Mouse (Mus musculus): ENCODE results near the gene Atn1.

Gene Atn1

DNA sequence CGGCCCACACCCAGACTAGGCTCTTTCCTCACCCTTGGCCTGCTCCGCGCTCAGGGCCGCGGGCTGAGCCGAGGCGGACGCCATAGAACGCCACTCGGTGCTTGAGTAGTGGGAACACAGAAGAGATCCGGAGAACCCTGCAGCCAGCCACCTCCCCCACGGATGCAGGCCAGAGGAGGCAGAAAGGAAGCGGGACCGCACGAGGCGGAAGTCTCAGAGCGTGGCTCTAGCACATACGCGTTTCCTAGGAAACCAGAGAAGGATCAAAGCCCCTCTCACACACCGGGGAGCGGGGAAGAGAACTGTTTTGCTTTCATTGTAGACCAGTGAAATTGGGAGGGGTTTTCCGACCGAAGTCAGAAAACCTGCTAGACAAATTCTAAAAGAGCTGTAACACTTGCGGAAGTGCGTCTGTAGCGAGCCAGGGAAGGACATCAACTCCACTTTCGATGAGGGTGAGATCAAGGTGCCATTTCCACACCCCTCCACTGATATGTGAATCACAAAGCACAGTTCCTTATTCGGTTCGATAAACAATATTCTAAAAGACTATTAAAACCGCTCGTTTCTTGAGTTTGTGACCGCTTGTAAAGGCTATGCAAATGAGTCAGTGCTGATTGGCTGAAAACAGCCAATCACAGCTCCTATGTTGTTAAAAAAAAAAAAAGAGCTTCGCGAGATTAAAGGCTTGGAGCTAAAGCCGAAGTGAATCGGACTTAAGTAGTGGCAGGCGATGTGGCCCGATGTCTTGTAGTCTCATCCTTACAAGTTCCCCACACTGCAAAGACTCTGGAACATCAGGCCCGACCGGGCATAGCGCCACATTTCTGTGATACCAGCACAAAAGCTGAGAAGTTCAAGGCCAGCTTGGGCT, 15.2 kb downstream of the Atn1 start, which contains the start of gene Grcc10:
Gene Grcc10, minus strand, starts transcription at position 487 of the 874 bp plus-strand sequence.
- DNase-seq (ENCODE audit: low spot score), result peak; percentile 86

DNA sequence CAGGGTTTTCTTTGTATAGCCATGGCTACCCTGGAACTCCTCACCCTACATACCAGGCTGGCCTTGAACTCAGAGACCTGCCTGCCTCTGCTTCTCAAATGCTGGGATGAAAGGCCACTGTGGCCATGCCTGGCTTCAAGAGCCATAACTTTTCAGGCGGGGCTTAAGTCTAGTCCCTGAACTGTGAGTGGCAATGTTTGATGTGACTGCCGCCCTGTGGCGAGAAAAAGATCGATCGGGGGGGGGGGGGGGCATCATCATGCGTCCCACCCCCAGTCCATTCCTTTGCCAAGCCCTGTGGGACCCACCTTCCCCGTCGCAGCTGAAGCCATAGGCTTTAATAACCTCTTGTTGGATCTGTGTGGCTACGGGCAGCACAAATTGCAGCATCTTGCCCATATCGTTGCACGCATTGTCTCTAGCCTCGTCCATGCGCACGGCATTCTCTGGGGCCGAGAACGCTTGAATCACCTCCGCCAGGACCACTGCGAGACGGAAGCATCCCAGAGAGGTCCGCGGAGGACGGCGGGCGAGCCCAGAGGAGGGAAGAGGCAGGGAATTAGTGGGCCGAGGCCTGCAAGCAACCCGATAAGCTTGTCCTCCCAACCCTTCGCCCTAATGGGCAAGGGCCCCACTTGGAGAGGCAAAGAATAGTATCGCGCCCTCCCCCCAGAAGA, 16.0 kb downstream of the Atn1 start:
- peak; percentile 38 for DNase-seq (ENCODE audit: low spot score)

DNA sequence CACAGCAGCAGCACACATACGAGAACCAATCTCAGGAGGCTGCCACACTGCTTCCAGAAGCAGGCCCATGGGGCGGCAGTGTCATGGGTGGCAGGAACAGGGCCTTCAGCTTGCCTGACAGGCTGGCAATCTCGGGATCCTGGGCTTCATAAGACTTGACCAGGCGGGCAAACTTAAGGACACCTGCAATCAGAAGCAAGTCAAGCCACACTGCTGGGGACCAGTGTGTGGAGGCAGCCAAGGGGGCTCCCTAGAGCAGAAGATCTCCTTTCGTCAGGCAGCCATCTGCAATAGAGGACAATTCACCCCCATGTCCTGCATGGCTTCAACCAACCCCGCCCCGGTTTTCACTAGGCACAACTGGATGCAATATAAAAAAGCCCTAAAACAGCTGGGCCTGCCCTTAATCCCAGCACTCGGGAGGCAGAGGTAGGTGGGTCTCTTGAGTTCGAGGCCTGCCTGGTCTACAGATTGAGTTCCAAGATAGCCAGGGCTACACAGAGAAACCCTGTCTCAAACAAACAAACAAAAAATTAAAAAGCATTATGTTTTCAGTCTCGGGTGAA, 17.0 kb downstream of the Atn1 start:
- no peak for DNase-seq (ENCODE audit: low spot score)

DNA sequence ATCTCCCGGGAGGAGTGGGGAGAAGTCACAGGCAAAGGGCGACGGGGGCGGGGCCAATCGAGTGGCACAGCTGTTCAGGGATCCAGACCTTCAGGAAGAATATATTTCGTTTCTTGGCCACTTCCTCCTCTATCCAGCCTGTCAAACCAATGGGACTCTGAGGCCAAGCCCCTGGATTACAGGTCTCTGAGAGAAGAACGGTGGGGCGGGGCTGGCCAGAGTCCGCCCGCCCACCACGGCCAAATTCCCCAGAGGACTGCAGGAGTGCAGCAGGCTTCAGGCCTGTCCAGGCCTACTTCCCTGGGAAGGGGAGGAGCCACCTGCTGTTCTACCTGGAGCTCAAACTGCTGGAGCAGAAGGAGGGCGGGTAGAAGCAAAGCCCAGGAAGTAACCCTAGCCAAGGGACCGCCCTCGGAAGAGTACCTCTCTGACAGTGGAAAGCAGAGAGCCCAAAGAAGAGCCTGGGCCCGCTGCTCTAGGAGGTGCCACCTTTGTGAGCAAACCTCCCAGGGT, 17.8 kb downstream of the Atn1 start, which contains the start of gene Ptpn6:
Gene Ptpn6, minus strand, starts transcription at position 204 of the 513 bp plus-strand sequence.
- DNase-seq (ENCODE audit: low spot score), result peak; percentile 86

DNA sequence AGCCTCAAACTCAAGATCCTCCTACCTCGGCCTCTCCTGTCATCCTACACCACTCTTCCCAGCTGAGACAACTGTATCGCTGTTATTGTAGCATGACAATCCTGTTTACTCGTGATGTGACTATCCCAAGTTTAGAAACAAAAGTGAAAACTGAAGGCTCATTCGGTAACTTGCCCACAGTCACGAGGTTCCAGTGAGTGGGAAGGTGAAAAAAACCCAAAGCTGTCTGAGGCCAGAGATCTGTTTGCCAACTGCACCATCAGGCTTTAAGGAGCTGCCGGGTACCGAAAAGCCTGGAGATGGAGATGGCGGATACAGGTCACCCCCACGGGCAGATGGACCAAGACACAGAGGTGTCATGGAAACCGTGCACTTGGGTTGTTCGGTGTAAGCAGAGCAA, 19.3 kb downstream of the Atn1 start:
- DNase-seq (ENCODE audit: low spot score), result no peak

DNA sequence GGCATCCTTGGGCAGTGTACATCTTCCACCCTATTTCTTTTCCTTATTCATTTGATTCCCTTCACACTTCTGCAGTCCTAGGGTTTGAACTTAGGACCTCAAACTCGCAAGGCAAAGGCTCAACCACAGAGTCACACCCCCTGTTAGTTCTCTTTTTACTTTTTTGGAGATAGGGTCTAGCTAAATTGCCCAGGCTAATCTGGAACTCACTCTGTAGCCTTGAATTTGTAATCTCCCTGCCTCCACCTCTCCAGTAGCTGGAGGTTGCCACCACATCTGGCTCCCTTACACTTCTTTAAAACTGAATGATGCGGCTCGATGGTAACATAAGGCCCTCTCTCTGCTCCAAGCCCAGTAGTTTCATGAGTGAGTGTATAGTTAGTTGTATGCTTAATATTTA, 21.9 kb downstream of the Atn1 start:
- no peak for DNase-seq (ENCODE audit: low spot score)

DNA sequence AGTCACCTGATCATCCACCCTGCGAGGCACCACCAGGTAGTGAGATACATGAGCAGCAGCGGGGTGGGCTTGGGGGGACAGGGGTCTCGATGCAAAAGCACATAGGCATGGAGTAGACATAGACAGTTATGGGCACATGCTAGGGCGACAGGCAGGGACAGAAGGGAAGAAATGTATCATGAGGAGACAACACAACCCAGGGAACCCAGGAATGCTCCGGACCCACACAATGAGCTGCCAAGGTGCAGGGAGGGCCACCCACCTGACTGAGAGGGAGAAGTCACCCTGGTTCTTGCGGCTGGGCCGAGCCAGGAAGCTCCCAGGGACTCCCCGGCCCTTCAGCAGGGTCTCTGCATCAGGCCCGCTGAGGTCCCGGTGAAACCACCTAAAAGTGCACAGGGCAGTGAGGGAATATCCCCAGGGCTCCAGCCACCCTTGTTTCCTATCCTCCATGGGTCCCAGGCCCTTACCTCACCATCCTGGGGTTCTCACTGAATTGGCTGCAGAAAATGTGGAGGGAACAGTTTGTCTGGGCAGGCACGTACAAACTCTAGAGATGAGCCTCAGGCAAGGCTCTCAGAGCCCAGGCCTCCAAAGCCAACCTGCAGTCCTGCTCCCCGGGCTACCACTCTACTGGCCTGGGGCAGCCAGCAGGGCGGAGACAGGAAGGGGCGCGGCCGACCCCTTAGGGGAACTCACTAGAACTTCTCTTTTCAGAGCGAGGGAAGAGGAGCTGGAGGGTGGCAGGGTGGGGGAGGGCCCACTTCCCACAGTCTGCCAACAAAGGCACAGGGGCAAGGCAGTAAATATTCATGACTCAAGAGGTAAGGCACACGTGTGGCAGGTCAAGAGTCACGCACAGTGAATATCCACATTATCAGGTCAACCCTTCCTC, 23.6 kb downstream of the Atn1 start:
- peak; percentile 32 for DNase-seq (ENCODE audit: low spot score)

DNA sequence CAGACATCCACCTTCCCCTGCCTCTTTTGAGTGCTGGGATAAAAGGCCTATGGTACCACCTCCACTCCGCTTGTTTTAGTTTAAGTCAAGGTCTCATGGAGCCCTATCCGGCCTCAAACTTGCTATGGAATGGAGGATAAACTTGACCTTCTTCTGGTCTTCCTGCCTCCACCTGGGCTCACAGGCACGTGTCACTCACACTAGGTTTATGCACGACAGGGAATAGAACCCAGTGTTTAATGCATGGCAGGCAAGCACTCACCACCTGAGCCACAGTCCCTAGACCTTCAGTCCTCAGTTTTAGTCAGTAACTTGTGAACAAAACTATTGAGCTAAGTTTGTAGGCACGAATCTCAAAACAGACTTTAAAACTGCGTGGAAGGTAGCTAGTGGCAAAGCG, 25.3 kb downstream of the Atn1 start:
- no peak for DNase-seq (ENCODE audit: low spot score)

DNA sequence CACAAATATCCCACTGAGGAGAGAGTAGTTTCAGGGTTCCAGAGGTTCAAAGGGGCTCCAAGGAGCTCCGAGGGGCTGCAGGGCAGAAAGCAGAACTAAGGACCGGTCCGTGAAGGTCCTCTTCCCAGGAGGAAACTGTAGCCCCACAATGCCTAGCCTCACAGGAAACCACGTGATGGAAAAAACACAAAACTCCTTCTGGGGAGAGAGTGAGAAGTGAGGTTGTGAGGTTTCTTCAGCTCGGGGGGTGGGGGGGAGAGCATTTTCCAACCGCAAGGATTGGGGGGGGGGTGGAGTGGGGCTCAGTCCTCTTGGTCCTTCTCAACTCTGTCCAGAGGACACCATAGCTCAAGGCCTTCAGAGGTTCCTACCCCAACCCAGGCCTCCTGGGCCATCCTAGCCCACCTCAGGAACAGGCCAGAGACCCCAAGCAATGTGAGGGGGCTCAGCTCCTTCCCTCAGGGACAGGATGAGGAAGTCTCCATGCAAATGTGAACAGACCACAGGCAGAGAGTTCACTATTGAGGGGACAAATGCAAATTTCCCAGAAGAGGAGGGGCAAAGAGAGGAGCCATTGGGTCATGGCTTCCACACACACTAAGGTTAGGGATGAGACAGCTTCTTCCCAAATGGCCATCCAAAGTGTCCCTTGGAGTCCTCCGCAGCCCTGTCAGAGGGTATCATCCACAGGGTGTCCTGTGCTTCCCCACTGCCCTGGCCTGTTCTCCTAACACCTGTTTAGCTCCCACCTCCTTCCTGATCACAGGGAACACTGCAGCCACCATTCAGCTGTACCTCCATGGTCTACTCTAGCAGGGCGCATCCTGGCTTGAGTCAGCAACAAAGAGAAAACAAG, 26.2 kb downstream of the Atn1 start:
- DNase-seq (ENCODE audit: low spot score), result no peak

DNA sequence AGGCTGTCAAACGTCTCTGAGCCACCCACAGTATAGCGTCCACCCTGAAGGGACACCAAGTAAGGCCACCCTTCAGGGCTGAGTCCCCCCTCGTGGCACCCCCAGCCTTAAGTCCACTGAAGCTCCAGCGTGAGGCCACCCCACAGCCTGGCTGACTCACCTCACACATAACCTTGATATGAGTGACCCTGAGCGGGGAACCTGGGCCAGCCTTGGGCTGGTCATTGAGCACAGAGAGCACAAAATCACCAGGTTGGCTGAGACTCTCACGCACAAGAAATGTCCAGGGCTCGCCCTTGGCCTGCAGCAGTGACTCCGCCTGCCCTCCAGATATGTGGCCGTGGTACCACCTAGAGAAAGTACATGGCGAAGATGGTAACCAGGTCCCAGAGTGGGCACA, 27.7 kb downstream of the Atn1 start:
- DNase-seq (ENCODE audit: low spot score), result no peak

DNA sequence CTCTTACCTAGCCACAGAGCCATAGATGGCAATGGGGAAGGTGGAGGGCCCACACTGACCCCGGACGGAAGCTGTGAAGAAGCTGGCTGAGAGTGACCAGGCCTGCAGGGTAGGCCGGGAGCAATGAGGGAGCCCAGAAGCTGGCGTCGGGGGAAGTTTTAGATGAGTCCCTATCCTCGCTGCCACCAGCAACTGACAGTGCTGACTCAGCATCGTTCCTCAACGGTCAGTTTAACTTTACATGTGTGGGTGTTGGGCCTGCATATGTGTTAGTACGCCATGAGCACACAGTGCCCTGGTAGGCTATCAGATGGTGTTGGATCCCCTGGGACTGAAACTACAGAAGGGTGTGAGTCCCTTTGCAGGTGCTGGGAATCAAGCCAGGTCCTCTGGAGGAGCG, 31.9 kb downstream of the Atn1 start:
- no peak for DNase-seq (ENCODE audit: low spot score)

DNA sequence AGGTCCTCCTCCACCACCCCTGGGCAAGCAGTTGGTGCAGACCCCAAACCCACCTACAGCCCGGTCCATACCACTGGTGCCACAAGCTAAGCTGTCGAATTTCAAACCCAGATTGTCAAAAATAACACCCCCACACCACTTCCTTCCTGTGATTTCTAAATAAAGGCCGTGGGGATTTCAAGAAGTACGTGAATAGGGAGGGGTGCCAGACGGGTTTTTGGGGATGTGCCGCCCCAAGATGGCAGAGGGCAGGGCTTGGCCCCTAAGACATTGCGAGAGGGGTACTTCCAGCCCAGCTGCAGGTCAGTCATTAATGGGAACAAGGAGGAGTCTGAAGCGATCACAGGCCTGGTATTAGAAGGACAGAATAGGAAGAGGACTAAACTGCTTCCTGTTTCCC, 32.8 kb downstream of the Atn1 start:
- no peak for DNase-seq (ENCODE audit: low spot score)

DNA sequence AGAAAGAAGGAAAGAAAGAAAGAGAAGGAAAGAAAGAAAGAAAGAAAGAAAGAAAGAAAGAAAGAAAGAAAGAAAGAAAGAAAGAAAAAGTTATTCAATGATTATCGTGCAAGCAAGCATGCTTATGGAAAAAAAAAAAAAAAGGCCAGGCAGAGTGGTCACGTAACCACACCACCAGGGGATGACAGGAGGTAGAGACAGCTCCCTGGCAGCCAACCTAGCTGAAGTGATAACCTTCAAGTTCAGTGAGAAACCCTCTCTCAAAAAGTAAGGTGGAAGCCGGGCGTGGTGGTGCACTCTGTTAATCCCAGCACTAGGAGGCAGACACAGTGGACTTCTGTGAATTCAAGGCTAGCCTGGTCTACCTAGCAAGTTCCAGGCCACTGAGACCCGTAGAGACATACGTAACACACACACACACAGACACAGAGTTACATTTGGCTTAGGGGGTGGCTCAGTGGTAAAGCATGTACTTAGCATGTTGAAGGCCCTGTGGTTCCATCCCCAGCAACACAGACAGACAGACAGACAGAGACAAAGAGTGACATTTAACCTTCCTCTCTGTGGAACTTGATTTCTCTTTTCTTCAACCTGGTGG, 33.3 kb downstream of the Atn1 start:
- DNase-seq (ENCODE audit: low spot score), result no peak

DNA sequence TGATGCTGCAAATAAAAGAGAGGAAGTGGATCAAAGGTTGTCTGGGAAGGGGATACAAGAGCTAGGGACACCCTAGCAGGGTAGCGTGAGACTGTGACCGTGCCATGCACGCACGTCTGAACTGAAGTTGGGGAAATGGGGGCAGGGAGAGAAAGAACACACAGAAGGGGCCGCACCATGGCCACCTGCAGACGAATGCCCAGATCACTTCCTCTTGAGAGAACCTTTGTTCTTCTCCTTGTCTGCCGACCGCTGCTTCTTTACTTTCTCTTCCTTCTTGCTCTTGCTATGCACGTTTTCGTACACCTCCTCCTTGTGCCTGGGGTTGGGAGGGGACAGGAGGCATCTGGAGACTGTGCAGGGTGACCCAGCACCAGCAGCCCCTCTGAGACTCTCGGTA, 35.4 kb downstream of the Atn1 start:
- DNase-seq (ENCODE audit: low spot score), result no peak

DNA sequence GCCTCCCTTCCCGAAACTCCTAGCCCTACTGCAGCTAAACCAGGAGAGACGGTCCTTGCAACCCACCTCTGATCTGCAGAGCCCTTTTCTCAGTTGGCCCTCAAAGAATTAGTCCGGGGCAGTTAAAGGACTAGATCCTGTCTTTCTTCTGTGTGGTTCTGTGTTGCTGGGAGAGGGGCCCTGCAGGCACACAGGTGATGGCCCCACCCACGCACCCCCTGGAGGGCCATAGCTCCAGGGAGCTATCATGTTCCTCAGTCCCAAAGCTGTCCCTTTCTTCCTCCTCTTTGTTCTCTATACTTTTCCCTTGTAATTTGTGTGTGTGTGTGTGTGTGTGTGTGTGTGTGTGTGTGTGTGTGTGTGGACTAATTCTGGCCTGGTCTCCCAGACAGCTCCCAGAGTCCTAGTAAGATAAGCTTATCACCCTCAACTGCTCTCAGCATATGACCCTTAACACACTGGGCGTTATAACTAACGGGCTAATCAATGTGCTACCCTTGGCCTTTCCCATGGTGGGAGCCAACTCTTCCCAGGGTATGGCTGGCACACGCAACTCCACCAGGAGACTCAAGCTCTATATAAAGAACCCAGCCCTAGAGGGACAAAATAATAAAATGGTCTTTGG, 36.9 kb downstream of the Atn1 start:
- DNase-seq (ENCODE audit: low spot score), result peak; percentile 43

DNA sequence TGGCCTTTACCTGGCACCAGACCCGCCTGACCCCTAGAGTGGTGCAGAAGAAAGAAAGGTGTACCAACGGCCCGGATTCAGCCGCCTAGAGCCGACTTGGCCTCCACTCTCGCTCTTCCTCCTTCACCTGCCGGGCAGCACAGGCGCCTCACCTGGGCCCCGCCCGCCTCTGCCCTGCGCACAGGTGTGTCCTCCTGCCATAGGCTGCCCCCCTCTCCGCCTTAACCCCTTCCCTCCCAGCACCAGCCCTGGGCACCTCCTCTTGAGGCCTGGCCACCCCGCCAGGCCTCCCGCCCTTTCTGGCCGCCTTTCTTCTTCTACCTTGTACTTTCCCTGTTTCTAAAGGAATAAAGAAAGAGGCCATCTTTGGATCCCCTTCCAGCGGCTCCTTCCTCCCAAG, 37.6 kb downstream of the Atn1 start:
- DNase-seq (ENCODE audit: low spot score), result peak; percentile 92

DNA sequence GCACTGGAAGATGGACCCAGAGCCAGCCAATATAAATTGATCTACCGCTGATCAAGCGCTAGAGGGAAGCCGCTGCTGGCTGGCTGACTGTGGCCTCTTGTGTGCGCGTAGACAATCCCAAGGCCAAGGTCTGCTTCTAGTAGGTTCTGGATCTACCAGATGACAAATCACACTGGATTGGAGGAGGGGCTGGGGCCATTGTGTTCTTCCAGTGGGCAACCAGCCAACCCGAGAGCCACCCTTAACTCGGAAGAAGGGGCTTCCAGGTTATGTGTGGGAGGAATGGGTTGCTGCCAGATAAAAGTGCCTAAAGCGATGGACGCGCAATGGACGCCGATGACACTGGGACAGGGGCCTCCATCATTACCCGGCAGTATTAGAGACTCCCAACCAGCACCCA, 38.4 kb downstream of the Atn1 start:
- DNase-seq (ENCODE audit: low spot score), result no peak

DNA sequence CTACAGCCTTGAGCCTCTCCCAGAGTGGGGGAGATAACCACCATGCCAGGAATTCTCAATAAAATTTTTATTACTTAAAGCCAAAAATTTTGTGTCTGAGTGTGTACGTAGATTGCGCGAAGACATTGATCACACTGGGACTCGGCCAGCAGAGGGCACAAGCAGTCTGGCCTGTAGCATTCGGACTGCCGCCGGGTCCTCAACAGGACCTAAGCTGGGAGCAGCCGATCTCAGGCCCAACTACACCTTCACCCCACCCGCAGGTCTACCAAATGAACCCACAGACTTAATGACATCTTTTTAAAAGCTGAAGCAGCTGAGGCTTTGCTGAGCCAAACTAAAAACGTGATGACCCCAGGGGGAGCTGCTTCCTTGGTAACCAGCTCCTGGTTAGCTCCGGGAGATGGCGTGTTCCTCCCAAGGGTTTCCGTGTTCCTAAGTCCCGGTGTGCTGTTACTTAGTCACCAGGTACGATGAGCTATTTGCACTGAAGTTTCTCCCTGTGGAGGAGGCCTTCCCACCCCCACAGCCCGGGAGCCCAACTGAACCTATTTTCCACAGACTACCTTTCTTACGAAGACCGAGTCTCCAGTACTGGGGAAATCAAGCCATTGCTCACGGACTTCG, 39.3 kb downstream of the Atn1 start:
- DNase-seq (ENCODE audit: low spot score), result peak; percentile 64

DNA sequence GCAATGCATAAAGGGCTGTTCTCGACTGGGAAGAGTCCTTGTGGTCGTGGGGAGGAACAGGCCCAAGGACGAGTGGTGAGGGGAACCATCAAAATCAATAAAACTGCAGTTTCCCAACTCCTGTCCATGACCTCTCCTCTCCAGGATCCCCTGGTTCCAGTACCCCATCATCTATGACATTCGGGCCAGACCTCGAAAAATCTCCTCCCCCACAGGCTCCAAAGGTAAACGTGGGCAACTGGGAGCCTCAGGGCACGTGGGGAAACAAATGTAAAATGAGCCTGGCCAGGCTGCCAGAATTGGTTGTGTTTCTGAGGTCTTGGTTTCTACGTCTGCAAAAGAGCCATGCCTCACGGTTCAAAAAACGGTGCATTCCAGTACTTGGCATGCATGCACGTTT, 43.4 kb downstream of the Atn1 start:
- no peak for DNase-seq (ENCODE audit: low spot score)
